Mouse (Mus musculus) heart, embryonic 11.5 days (tissue): ENCODE data around the gene Mtfp1. TPM values are rescaled to one million over a fixed set of nuclear protein-coding genes. Genes with fewer than 3 reads are reported as not detected.

Experiments used
- ATAC-seq: fragments of 200-750 bp; cut with Nextera tagmentation; replicated peaks from 2 replicates; pipeline ENCODE4 v1.8.0; 2017; ENCODE audit warnings: moderate library complexity; ENCODE audit not compliant: insufficient number of reproducible peaks, low FRiP score, low TSS enrichment
- H3K27ac ChIP-seq: fragments of 300-500 bp; sonication (generic); 2 replicates; pipeline ENCODE4 v1.5.1; 2014; ENCODE audit warnings: mild to moderate bottlenecking, low read depth, low read length
- H3K27me3 ChIP-seq: fragments of 300-500 bp; sonication (generic); 2 replicates; pipeline ENCODE4 v1.6.1; 2014; ENCODE audit warnings: mild to moderate bottlenecking, low read length, mixed read lengths; ENCODE audit not compliant: control insufficient read depth, insufficient read depth
- H3K36me3 ChIP-seq: fragments of 300-500 bp; sonication (generic); 2 replicates; pipeline ENCODE4 v1.6.1; 2014; ENCODE audit warnings: mild to moderate bottlenecking, low read length, moderate library complexity, mixed read lengths; ENCODE audit not compliant: control insufficient read depth, insufficient read depth
- H3K4me1 ChIP-seq: fragments of 300-500 bp; sonication (generic); 2 replicates; pipeline ENCODE4 v1.6.1; 2014; ENCODE audit warnings: low read length; ENCODE audit not compliant: control insufficient read depth, insufficient read depth
- H3K4me2 ChIP-seq: fragments of 300-500 bp; sonication (generic); 2 replicates; pipeline ENCODE4 v1.6.1; 2014; ENCODE audit warnings: mild to moderate bottlenecking, moderate library complexity
- H3K4me3 ChIP-seq: fragments of 300-500 bp; sonication (generic); 2 replicates; pipeline ENCODE4 v1.5.1; 2014; ENCODE audit warnings: low read depth, low read length
- H3K9ac ChIP-seq: fragments of 300-500 bp; sonication (generic); 2 replicates; pipeline ENCODE4 v1.6.1; 2014; ENCODE audit warnings: mild to moderate bottlenecking, low read depth, low read length, moderate library complexity
- H3K9me3 ChIP-seq: fragments of 300-500 bp; sonication (generic); replicated peaks from 2 replicates; pipeline ENCODE4 v1.6.1; 2016; ENCODE audit warnings: low read length; ENCODE audit not compliant: control insufficient read depth
- WGBS: fragments of 180-500 bp; shearing (Covaris S2); extraction: QIAGEN DNeasy Blood & Tissue Kit; methylation state at CpG from one replicate; pipeline ENCODE4 v1.1.7; 2014; ENCODE audit not compliant: insufficient replicate concordance; 5-methylcytosine and 5-hydroxymethylcytosine counted together
- polyA plus RNA-seq: library from polyadenylated mRNA; unstranded; fragments of >200 nt; fragmentation: Nextera tagmentation; extraction: Ambion mirVana; gene quantifications from 2 replicates; pipeline ENCODE4 v1.2.1, GENCODE M21; 2014

Mtfp1 gene
- 20.8 and 21.0 TPM in 2 replicates for polyA plus RNA-seq

- WGBS: 7% methylated on average over 34 of the region's 34 CpGs
- peaks cover 16% of the 10 kb centered on the region for H3K36me3 ChIP-seq
- H3K27ac ChIP-seq: peak within 1 kb of the TSS; percentile 92
- H3K4me2 ChIP-seq: peak within 1 kb of the TSS; percentile 95
- peak within 1 kb of the TSS; percentile 92 for H3K9ac ChIP-seq
- H3K27me3 ChIP-seq: no peaks in the 10 kb centered on the region
- ATAC-seq: peak; percentile 19; the same call in 1 of the 2 replicates
- peaks cover 4% of the 10 kb centered on the region; the same call in 1 of the 2 replicates for H3K9me3 ChIP-seq
- peaks cover 19% of the 10 kb centered on the region; the same call in 1 of the 2 replicates for H3K4me1 ChIP-seq
- peak within 1 kb of the TSS; percentile 61 for H3K4me3 ChIP-seq
Observed at GRCm38 (mm10) chr11:4095171-4096053, at the start of gene Mtfp1. Mtfp1 (minus strand) TSS chr11:4095445.

GRCm38 (mm10) chr11:4143281-4144062 lies 48.2 kb upstream of the Mtfp1 start:
- no peak overlapping the region for H3K27ac ChIP-seq
- H3K9ac ChIP-seq: no peak overlapping the region
- no peak for ATAC-seq
- H3K4me2 ChIP-seq: no peak overlapping the region
- H3K4me1 ChIP-seq: 0 out of 2 replicates have a peak, but pooled peaks cover 2% of the 10 kb centered on the region
- no peaks in the 10 kb centered on the region for H3K9me3 ChIP-seq
- 80% methylated on average over 21 of the region's 21 CpGs for WGBS
- H3K36me3 ChIP-seq: peaks cover 14% of the 10 kb centered on the region
- no peaks in the 10 kb centered on the region for H3K27me3 ChIP-seq
- H3K4me3 ChIP-seq: no peak overlapping the region

- ATAC-seq: no peak
- H3K36me3 ChIP-seq: peaks cover 15% of the 10 kb centered on the region
- no peak overlapping the region for H3K9ac ChIP-seq
- no peaks in the 10 kb centered on the region for H3K9me3 ChIP-seq
- H3K27ac ChIP-seq: no peak overlapping the region
- 79% methylated on average over 4 of the region's 4 CpGs for WGBS
- no peak overlapping the region for H3K4me2 ChIP-seq
- no peaks in the 10 kb centered on the region for H3K4me1 ChIP-seq
- no peaks in the 10 kb centered on the region for H3K27me3 ChIP-seq
- H3K4me3 ChIP-seq: no peak overlapping the region
Observed at GRCm38 (mm10) chr11:4142352-4142751, 47.1 kb upstream of the Mtfp1 start.

- Histone ChIP-seq H3K27me3 (no peaks in the 10 kb centered on the region), H3K36me3 (peaks cover 18% of the 10 kb centered on the region), H3K4me2 (no peak overlapping the region), H3K9ac (no peak overlapping the region), H3K9me3 (no peaks in the 10 kb centered on the region), H3K27ac (no peak overlapping the region), H3K4me1 (peaks cover under 1% of the 10 kb centered on the region; the same call in 1 of the 2 replicates), H3K4me3 (no peak overlapping the region)
- no peak for ATAC-seq
Observed at GRCm38 (mm10) chr11:4141505-4141904, 46.3 kb upstream of the Mtfp1 start.

GRCm38 (mm10) chr11:4138964-4139363 lies 43.7 kb upstream of the Mtfp1 start:
- WGBS: 73% methylated on average over 2 of the region's 2 CpGs
- H3K4me3 ChIP-seq: no peak overlapping the region
- no peak for ATAC-seq

GRCm38 (mm10) chr11:4134986-4135935 lies 40.0 kb upstream of the Mtfp1 start, which contains the start of gene Rnf215:
Rnf215 (plus strand) TSS chr11:4135202.
- Histone ChIP-seq H3K4me3 (peak within 1 kb of the TSS; percentile 92), H3K27ac (peak within 1 kb of the TSS; percentile 60; the same call in 1 of the 2 replicates), H3K9me3 (no peaks in the 10 kb centered on the region), H3K4me2 (peak within 1 kb of the TSS; percentile 89), H3K9ac (peak within 1 kb of the TSS; percentile 96), H3K4me1 (peaks cover 10% of the 10 kb centered on the region), H3K36me3 (peaks cover 6% of the 10 kb centered on the region), H3K27me3 (no peaks in the 10 kb centered on the region)
- 2% methylated on average over 65 of the region's 66 CpGs for WGBS
- ATAC-seq: peak; percentile 91

More at GRCm38 (mm10) chr11:4138964-4139363, 43.7 kb upstream of the Mtfp1 start:
- H3K27me3 ChIP-seq: no peaks in the 10 kb centered on the region
- H3K9me3 ChIP-seq: no peaks in the 10 kb centered on the region
- peaks cover 18% of the 10 kb centered on the region for H3K36me3 ChIP-seq
- H3K27ac ChIP-seq: no peak overlapping the region
- H3K9ac ChIP-seq: no peak overlapping the region
- H3K4me2 ChIP-seq: no peak overlapping the region
- peaks cover 10% of the 10 kb centered on the region for H3K4me1 ChIP-seq

- Histone ChIP-seq H3K27ac (no peak overlapping the region), H3K4me1 (peaks cover 10% of the 10 kb centered on the region), H3K27me3 (no peaks in the 10 kb centered on the region), H3K36me3 (peaks cover 4% of the 10 kb centered on the region; the same call in 1 of the 2 replicates), H3K4me3 (peak overlapping the region; percentile 92; the same call in 1 of the 2 replicates), H3K9ac (0 out of 2 replicates have a peak overlapping the region, but pooled peaks have one; percentile 22), H3K4me2 (peak overlapping the region; percentile 89), H3K9me3 (no peaks in the 10 kb centered on the region)
- ATAC-seq: no peak
- WGBS: 60% methylated on average over 6 of the region's 6 CpGs
Observed at GRCm38 (mm10) chr11:4134400-4134799, 39.2 kb upstream of the Mtfp1 start.
